Mouse (Mus musculus): ENCODE results near the gene Cldn4.

The Cldn4 gene

GRCm38 (mm10) chr5:134973081-134973480 lies 26.3 kb upstream of the Cldn4 start:
- no peak for TF ChIP-seq GATA4 (IDR thresholded peaks at IDR 0.05; ENCODE audit: insufficient replicate concordance, low read length)

- TF ChIP-seq GATA4 (IDR thresholded peaks at IDR 0.05; ENCODE audit: insufficient replicate concordance, low read length): no peak
Measured at GRCm38 (mm10) chr5:134970671-134971070, 23.9 kb upstream of the Cldn4 start.

DNA sequence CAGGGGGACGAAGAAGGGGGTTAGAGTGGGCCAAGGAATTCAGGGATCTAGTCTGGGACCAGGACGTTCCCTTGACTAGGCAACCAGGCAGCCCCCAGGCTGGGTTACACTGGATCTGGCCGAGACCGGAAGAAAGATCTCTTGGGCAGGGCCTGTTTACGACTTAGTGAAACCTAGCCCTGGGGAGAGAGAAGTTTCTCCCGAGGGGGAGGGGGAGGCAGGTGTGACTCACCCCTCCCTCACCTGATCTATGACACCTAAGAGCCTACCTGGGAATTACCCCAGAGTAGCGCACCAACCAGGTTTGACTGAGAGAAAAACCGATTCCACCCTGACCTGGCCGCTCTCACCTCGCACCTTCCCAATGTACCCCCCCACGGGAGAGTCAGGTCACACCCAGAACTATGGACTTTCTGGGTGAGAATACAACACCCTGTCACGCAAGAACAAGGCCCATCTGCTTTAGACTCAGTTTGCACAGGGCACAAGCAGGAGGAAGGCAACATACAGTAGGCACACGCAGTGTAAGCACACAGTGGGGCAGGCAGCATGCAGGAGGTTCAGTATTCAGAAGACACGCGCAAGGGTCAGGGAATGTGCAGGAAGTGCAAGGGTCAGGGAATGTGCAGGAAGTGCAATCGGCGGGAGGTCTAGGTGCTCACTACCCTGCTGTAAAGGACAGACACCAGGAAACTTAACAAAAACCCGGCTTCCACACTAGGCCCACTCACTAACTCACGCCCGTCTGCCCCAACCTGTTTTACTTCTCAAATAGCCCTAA lies 20.6 kb upstream of the Cldn4 start:
- TF ChIP-seq GATA4 (IDR thresholded peaks at IDR 0.05; ENCODE audit: insufficient replicate concordance, low read length): no peak

DNA sequence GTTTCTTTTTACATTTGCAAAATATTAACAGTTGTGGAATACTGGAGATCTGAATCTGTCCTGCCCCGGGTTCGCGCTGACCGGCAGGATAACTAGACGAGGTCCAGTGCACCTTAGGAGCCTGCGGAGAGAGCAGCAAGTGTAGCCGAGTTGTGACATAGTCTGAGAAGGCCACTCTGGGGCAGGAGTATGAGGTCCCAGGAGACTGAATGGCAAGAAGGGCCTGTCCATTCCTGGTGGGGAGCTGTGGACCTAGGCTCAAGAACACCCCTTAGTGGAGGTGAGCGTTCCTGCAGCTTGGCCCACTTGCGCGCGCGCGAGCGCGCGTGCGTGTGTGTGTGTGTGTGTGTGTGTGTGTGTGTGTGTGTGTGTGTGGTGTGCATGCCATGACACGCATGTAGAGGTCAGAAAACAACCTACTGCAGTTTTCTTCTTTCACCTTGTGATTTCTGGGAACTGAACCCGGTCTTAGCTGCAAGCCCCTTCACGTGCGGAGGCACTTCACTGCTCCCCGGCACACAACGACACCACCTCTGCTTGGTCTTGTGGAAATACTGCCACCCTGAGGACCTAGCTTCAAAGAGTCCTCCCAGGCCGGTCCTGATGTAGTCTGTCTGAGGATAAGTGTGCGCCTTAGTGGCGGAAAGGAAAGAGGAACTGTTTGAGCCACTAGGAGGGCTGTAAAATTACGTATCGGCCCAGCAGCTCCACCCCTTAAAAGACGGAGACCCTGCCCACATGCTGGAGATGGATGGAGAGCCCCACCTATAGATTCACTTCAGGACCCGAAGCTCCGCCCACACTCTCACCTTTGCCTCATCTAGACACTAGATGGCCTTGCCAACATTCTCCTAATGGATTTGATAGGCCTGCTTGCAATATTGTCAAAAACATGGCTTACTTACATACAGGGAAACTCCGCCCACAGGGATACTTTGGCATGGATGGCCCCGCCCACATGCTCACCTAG lies 19.4 kb upstream of the Cldn4 start:
- TF ChIP-seq GATA4 (IDR thresholded peaks at IDR 0.05; ENCODE audit: insufficient replicate concordance, low read length): no peak

DNA sequence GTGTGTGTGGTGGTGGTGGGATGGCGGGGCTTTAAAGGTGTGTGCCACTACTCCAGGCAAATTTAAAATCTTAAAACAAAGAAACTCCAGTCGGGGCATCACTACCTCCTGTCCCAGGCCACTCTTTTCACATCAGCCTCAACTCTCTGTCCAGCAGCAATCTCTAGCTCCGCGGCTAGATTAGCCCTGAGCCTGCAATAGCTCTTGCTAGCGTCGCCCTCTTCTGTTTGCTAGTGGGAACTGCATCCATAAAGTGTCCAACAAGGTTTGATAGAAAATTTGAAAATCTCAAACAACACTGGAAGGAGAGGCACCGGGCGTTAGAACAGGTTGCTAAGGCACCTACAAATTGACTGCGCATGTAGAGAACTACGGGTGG lies 18.7 kb upstream of the Cldn4 start:
- TF ChIP-seq GATA4 (IDR thresholded peaks at IDR 0.05; ENCODE audit: insufficient replicate concordance, low read length): no peak

DNA sequence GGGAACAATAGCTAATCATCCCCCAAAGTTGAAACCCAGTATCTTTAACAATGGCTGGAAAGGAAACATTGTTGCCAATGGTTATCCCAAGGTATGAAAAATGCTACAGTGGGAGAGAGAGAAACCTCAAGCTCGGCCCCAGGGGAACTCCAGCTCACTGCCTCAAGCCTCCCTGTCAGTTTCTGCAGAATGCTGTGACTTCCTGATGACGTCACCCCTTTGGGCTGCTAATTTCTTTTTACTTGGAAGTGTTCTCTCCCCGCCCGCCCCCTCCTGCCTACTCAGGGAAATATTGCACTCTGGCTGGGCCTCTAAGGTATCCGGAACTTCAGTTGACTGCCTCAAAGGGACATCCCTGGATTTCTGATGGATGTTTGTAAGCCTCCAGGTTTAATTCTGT lies 16.8 kb upstream of the Cldn4 start:
- no peak for TF ChIP-seq GATA4 (IDR thresholded peaks at IDR 0.05; ENCODE audit: insufficient replicate concordance, low read length)

- TF ChIP-seq GATA4 (IDR thresholded peaks at IDR 0.05; ENCODE audit: insufficient replicate concordance, low read length): no peak
Measured at GRCm38 (mm10) chr5:134961519-134961918, 14.8 kb upstream of the Cldn4 start.

GRCm38 (mm10) chr5:134960430-134960829 lies 13.7 kb upstream of the Cldn4 start:
- TF ChIP-seq GATA4 (IDR thresholded peaks at IDR 0.05; ENCODE audit: insufficient replicate concordance, low read length): no peak

DNA sequence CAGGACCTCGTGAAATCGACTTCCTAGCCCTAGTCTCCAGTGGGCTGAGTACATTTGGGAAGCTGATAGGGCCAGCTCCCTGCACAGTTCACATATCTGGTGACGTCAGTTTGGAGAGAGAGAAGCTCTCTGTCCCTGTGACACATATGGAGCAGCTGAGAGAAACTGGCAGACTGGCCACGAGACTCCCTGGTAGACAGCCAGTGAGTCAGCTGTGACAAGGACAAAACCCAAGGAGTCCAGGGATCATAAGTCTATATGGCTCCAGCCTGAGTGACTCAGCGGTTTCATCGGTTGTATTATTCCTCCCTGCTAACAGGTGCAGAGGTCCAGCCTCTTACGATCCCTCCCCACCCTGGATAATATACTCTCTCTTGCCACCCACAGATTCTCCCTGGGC lies 12.4 kb upstream of the Cldn4 start:
- no peak for TF ChIP-seq GATA4 (IDR thresholded peaks at IDR 0.05; ENCODE audit: insufficient replicate concordance, low read length)

GRCm38 (mm10) chr5:134955491-134955890 lies 8.8 kb upstream of the Cldn4 start:
- no peak for TF ChIP-seq GATA4 (IDR thresholded peaks at IDR 0.05; ENCODE audit: insufficient replicate concordance, low read length)

- no peak for TF ChIP-seq GATA4 (IDR thresholded peaks at IDR 0.05; ENCODE audit: insufficient replicate concordance, low read length)
Measured at GRCm38 (mm10) chr5:134951053-134951884, 4.5 kb upstream of the Cldn4 start.

- no peak for TF ChIP-seq GATA4 (IDR thresholded peaks at IDR 0.05; ENCODE audit: insufficient replicate concordance, low read length)
Measured at GRCm38 (mm10) chr5:134948085-134948439, 1.3 kb upstream of the Cldn4 start.

DNA sequence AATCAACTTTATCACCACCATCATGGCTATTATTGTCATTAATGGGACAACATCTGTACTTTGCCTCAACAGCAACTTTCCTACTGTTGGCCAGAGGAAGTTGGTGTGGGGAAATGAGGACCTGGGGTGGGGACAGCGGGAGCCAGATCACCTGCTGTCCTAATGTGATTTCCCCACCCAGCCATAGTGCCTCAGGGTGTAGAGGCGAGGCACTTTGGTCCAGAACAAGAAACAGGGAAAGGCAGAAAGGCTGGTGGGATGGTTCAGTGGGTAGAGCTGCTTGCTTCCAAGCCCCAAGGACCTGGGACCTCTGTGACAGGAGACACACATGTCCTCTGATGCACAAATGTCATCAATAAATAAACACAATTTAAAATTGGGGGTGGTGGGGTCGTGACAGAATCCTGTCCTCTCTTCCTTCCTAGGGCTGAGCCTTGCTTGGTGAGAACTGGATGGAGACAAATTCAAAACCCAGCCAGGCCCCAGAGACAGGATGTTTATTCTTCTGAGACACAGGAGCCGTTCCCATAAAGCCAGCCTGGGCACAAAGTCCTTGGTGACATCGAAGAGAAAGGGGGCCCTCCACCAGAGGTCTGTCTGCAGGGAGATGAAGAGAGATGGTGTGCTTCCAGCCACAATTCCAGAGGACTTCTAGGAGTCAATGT lies 818 bp upstream of the Cldn4 start:
- TF ChIP-seq GATA4 (IDR thresholded peaks at IDR 0.05; ENCODE audit: insufficient replicate concordance, low read length): no peak

DNA sequence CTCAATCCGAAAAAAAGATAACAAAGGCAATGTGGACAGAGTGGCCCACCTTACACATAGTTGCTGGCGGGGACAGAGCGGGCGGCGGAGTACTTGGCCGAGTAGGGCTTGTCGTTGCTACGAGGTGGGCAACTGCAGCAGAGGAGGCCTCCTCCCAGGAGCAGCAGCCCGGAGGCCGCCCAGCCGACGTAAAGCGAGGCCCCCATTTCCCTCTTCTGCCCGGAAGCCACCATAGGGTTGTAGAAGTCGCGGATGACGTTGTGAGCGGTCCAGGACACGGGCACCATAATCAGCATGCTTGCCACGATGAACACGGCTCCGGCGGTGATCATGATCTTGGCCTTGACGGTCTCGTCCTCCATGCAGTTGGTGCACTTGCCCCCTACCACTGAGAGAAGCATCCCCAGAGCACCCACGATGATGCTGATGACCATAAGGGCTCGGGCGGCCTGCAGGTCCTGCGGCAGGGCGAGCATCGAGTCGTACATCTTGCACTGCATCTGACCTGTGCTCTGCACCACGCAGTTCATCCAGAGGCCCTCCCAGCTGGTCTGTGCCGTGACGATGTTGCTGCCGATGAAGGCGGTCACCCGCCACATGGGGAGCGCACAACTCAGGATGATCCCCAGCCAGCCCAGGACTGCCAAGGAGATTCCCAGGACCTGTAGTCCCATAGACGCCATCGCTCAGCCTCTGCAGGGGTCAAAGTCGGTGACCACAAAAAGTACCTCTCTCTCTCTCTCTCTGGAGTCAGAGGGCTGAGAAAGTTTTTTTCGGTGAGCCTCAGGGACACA lies 474 bp downstream of the Cldn4 start:
- no peak for TF ChIP-seq GATA4 (IDR thresholded peaks at IDR 0.05; ENCODE audit: insufficient replicate concordance, low read length)
